Mouse (Mus musculus): Measurements from ENCODE around the gene Btbd10. TPM values are rescaled to one million over a fixed set of nuclear protein-coding genes. Genes with fewer than 3 reads are reported as not detected.

The Btbd10 gene
- polyA plus RNA-seq, 1 experiment: 51.3 TPM

- TF ChIP-seq CTCF (IDR thresholded peaks at IDR 0.05; ENCODE audit: borderline replicate concordance, extremely low read depth, insufficient read depth, insufficient read length) (peak; percentile 69; the same call in 1 of the 2 replicates), POLR2A (IDR thresholded peaks at IDR 0.05; ENCODE audit: borderline replicate concordance, extremely low read depth, insufficient read depth, insufficient read length, poor library complexity, severe bottlenecking) (no peak)
Measured at GRCm38 (mm10) chr7:113268287-113268686, 100.9 kb downstream of the Btbd10 start.

More at GRCm38 (mm10) chr7:113268287-113268686, 100.9 kb downstream of the Btbd10 start:
- DNase-seq (ENCODE audit: low read depth): peak; percentile 63

Other genes with a start within 250 kb of the Btbd10 start
- gene Arntl, start 161.9 kb downstream of the Btbd10 start, polyA plus RNA-seq (2012; rRNA removed): 15.1 and 16.6 TPM in 2 replicates
- gene Pth, start 19.2 kb upstream of the Btbd10 start, polyA plus RNA-seq (2012; rRNA removed): not detected in 2 replicates
- gene Far1, start 144.4 kb upstream of the Btbd10 start, polyA plus RNA-seq (2012; rRNA removed): 56.2 and 56.8 TPM in 2 replicates